Mouse (Mus musculus) forebrain, embryonic 12.5 days (tissue): ENCODE results near the gene Nkx2-3. TPM values are rescaled to one million over a fixed set of nuclear protein-coding genes. Genes with fewer than 3 reads are reported as not detected.

Source experiments
- microRNA-seq: library from miRNA; unstranded; fragments of <30 nt; microRNA quantifications from one replicate; pipeline ENCODE4, GENCODE M21; 2017
- polyA plus RNA-seq: library from polyadenylated mRNA; unstranded; fragments of >200 nt; fragmentation: Nextera tagmentation; extraction: Ambion mirVana; gene quantifications from 2 replicates; pipeline ENCODE4 v1.2.1, GENCODE M21; 2016

Gene Nkx2-3
- polyA plus RNA-seq, 1 experiment from 2014 or later, result 6.3 TPM

Small RNA genes within 50 kb of the gene (microRNA-seq; reads per million reads assigned to microRNA genes)
- not detected for gene Gm22646

Other genes starting within 250 kb of the Nkx2-3 start
- 2.7 and 3.8 TPM in 2 replicates for gene Hpse2, start 224.0 kb upstream of the Nkx2-3 start, polyA plus RNA-seq
- gene Cnnm1, start 171.9 kb upstream of the Nkx2-3 start, polyA plus RNA-seq, result 0.36 and 0.92 TPM in 2 replicates
- 57.6 and 58.8 TPM in 2 replicates for gene Got1, start 87.7 kb upstream of the Nkx2-3 start, polyA plus RNA-seq
- gene Slc25a28, start 62.6 kb downstream of the Nkx2-3 start, polyA plus RNA-seq, result 17.5 and 18.1 TPM in 2 replicates
- gene Entpd7, start 77.3 kb downstream of the Nkx2-3 start, polyA plus RNA-seq, result 10.2 TPM in 2 replicates
- 10.9 and 11.7 TPM in 2 replicates for gene Cutc, start 140.7 kb downstream of the Nkx2-3 start, polyA plus RNA-seq
- 14.5 and 15.5 TPM in 2 replicates for gene Cox15, start 140.7 kb downstream of the Nkx2-3 start, polyA plus RNA-seq
- gene Abcc2, start 169.9 kb downstream of the Nkx2-3 start, polyA plus RNA-seq, result not detected in 2 replicates